Mouse (Mus musculus): Measurements from ENCODE around the gene Sfxn5.

The Sfxn5 gene

DNA sequence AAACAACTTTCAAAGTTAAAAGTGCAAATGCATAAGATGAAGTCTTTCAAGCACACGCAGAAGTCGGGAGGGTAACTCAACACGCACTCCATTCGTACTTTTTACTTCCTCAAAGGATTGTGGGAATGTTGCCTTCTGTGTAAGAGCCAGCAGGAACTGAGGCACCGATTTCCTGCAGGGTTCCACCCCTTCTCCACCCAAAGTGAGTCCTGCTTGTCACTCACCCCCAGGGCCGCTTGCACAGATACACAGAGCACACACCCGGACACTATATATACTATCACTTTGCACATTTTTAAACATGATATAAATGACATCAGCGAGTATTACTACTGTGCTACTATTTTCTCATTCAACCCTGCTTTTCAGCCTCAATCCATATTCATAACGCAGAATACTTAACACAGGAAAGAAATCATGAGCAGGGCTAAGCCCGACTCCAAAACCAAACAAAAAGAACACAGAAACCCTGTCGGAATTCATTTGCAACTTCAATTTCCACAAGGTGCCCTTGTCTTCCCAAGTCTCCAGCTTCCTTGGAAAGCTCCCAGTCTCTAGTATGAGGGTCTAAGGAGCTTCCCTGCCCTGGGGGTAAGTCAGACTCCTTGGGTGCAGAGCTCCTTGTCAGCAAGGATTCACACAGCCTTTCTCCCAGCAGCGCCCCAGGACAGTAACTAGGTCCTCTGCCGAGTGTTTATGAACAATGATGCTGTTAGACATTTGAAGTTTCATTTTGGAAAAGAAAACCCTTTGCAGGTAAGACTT lies 46.8 kb downstream of the Sfxn5 start:
- DNase-seq, result no peak

DNA sequence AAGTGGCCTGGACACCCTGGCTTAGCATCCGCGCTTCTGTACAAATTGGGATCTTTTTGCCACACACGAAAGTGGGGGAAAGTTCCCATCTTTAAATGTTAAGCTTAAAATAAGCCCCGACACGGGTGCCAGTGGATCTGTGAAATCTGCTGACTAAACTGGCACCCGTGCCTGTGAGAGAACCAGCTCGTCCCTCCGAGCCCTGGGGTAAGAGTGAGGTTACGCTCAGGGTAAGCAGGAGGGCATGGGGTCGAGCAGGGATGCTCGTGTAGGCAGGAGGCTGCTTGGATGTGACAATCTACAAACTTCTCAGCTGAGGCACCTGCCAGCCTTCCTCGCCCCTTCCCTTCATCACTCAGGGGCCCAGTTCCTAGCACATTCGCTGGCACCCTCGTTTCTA lies 52.4 kb downstream of the Sfxn5 start:
- DNase-seq, result no peak

DNA sequence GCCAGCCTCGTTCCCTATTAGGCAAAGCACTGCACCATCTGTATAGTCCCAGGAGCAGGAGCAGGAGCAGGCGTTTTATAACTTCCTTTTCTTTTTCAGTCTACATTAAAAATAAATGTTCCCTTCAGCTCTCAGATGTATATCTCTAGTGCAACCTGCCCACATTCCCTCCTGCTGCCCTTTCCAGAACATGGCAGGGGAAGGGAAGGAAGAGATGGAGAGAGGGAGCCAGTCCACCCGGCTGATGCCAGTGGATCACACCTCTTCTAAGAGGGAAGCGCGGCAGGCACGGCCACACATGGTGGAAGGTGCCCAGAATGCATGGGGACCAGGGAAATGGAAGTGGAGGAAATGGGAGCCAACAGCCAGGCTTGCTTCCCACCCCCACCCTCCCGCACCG lies 56.7 kb downstream of the Sfxn5 start:
- DNase-seq, result no peak

DNA sequence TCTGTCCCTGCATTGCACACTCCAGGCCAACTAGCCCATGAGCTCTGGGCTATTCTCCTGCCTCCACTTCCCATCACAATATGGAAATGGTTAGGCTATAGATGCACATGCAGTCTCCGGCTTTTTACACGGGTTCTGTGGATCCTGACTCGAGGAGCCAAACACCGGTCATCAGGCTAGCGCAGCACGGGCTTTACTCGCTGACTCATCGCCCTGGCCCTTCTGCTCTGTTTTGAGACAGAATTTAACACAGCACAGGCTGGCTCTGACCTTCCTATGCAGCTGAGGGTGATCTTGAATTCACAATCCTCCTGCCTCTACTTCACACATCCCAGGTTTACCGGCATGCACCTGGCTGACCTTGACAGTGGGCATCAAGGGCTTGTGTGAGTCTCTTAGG lies 60.8 kb downstream of the Sfxn5 start:
- no peak for DNase-seq

DNA sequence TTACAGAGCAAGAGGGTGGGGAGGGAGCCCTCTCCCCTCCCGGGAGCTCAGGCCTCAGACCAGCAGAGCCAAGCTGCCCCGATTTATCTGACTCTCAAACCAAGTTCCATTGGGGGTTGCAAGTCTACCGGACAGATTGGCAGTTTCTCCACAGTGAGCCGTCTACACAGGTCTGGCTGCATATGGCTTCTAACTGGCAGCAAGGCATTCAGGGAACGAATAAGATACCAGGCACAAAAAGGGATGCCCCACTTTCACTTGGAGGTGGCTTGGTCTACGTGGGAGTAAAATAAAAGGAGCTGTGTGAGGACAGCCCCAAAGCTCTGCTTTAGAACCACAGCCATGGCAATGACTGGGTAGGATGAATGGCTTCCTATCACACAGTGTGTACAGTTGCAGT lies 67.2 kb downstream of the Sfxn5 start:
- no peak for DNase-seq

DNA sequence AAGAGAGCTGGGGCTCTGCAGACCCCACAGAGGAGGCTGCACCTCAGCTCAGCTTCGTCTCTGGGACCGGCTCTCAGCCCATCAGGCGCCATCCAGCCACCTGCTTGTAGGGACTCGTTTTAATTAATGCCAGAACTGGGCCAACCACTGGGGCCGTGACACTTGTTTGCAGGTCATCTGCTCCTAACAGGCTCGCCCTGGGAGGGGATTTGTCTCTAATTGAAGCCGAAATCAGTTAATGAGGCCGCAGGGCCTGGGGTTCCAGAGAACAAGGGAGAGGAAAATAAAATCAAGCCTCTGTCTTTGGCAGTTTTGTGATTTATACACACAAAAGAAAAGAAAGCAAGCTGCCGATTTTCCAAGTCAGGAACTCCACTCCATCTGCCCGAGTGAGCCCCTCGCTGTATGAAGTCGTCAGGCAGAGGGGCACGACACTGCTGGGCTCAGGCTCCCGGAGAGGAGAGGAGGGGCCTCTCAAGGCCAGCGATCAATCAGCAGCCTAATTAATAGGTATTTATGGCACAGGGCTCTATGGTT lies 68.2 kb downstream of the Sfxn5 start:
- no peak for DNase-seq

DNA sequence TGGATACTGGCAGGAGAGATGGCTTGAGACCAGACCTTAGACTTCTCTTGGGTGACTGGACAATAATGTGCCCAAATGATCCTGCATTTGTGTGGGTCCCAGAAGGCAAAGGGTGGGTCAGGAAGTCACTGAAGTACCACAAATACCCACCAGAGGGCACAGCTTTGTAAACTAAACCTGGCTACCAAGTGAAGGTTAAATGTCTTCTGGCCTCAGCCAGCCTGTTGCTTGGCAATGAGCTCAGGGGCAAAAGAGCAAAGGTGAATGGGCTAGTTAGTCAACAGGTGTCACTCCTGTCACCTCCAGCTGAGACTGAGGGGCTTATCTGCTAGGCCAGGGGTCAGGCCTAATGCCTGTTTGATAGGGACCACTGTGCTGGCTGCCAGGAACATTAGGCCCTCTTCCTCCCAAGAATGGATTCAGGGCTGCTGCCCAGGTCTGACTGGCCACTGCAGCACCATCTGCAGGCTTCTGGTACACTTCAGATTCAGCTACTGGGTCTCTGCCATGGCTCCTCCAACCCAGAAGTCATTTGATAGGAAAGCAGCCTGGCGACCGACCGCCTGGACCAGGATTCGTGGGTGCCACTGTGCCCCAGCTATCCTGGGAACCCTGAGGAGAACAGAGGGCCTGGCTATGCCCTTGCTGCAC lies 70.2 kb downstream of the Sfxn5 start:
- peak; percentile 75 for DNase-seq

DNA sequence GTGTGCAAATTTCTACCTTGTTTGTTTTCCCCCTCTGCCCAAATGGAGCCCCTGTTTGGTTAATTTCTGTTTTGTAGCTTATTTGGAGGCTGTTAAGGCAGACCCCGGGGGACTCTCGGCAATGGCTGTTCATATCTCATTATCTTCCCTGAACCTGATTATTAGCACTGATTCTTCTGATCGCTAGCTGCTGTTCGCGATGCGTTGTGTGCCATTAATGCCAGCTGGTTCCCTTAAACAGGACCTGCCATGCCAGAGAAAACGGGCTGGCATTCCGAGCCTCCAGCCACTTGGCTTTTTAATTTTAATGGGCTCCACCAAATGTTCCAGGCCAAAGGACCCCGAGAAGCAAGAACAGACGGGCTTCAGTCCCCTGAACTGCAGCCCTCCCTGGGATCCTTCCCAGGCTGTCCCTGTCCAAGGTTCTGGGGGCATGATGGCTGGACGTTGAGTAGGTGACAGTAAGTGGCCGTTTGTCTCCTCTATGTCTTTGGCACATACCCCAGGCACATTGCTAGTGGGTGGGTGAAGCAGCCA lies 74.1 kb downstream of the Sfxn5 start:
- DNase-seq, result no peak

DNA sequence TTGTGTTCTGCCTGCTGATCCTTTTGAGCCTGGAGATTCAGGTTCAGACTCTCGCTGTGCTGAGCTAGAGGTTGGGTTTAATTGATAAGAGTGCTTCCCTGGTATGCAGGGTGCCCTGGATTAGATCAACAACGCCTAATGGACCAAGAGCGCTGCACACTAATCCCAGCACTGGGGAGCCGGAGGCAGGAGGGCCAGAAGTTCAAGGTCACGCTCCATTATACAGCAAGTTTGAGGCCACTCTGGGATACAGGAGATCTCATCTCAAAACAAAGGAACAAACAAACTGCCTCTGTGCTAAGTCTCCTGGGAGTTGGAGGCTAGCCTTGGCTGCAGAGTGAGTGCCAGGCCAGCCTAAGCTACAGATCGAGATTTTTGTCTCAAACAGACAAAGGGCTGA lies 77.6 kb downstream of the Sfxn5 start:
- DNase-seq, result no peak

DNA sequence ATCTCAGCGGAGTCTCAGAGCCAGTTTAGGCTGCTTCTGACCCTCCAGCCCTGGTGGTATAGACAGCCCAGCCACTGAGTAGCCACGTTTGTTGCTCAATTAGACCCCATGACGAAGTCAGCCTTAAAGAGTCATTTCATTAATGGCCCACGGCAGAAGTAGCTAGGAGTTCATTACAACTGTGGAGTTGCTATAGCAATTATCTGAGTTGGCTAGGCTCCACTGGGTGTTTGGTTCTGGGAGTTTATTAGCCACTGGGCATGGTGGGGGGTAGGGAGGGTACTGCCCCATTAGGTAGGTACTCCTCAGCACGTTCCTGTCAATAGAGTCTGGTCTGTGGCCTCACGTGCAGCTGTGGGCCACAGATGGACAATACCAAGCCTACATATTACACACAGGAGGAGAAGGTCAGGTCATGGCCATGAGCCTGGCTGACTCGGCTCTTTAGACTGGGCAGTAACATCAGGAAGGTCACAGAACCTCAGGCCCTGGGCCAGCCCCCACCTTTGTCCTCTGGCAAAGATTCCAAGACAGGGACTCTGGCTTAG lies 79.2 kb downstream of the Sfxn5 start:
- DNase-seq, result peak; percentile 75

DNA sequence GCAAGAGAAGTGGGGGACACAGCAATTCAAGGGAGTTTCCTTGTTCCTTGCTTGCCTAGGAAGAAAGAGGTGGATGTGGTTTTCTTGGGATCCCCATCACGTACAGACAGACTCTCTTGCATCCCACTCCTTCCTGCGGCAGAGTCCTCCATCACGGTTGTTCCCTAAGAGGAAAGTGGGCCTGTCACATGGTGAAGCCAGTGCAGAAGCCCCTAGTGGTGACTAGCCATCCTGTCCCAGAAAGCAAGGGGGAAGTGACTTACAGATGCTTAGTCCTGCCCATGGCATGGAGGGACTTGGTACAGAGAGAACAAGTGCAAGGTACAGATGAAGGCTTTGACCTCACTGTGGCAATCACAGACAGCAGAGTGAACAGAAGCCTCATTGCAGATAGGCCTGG lies 79.9 kb downstream of the Sfxn5 start:
- no peak for DNase-seq

DNA sequence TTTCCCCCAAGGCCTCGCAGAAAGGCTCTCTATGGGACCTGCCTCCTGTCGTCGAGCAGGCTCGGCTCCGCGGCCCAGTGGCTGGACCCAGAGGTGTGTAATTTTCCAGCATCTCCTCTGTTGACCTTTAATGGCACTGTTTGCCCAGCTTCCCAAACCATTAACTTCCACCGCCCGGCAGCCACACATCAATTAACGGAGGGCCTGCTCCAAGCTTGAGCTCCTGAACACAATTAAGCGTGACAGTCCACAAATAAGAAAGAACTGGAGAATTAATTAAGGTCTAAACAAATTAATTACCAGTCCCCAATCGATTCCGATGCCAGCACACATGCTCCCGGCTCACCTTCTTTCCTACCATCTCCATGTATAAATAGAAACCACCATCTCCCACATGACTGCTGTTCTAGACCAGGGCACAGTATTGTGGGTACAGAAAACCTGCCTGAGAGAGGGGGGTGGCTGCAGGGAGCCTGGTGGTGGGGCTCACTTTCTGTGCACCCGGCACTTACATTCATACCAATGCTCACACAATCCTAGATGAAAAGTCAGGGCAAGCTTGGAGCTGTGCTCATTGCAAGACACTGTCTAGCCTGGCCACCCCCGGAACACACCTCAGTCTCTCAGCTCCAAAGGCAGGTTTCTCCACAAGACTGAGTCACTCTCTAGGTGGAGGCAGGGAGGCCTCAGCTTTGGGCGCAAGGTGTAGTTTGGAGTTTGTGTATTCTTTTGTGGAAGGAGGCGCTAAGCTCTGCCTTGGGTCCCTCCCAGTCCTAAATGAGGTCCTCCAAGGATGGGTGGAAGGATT lies 80.8 kb downstream of the Sfxn5 start:
- peak; percentile 66 for DNase-seq

DNA sequence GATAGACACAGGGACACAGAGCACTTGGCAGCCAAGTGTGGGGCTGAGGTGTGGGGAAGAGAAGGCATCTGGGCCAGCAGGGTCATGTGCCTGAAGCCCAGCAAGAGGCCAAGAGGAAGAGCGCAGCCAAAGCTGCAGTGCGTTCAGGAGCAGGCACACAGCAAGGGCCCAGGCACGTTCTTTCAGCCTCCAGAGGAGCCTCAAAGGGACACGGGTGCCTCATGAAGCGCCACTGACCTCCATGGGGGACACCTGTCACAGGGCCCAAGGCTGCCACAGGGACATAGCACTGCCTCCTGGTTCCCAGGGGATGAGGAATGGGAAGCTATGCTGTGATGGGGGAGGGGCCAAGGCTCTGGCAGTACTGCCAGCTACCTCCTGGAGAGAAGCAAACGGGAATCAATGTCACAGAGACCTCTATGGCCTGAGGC lies 82.4 kb downstream of the Sfxn5 start:
- peak; percentile 61 for DNase-seq

DNA sequence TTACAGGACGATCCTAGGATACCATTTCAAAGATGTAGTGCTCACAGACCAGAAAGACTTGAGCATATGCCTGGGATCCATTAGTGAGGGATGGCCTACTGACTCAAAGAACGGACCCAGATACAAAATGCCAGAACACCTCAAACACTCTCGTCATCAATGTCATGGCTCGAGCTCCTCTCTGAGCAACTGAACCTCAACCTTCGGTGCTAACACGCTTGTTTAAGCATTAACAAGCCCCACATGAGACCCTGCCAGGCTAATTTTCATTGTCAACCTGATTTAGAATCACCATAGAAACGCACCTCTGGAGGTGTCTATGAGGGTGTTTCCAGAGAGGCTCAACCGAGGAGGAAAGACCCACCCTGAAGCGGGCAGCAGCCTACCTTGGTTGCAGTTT lies 83.4 kb downstream of the Sfxn5 start:
- DNase-seq, result no peak

DNA sequence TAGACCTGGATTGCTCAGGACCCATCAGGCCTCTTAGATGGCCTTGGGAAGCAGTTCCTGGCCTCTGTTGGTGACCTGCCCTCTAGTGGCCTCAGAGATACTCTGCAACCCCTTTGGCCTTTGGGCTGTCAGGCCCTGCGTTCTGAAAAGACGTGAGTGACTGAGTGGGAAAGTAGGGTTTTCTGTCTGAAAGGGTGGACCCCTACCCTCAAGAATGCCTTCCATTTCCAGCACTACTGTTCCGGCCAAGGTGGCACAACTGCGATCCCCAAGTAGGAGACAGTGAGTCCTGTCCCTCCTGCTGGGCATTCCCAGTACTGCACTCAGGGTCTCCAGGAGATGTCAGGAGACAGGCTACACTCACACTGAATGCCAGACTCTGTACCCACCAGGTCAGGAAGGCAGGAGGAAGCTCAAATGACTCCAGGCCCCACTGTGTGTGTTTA lies 94.2 kb downstream of the Sfxn5 start:
- peak; percentile 85 for DNase-seq

DNA sequence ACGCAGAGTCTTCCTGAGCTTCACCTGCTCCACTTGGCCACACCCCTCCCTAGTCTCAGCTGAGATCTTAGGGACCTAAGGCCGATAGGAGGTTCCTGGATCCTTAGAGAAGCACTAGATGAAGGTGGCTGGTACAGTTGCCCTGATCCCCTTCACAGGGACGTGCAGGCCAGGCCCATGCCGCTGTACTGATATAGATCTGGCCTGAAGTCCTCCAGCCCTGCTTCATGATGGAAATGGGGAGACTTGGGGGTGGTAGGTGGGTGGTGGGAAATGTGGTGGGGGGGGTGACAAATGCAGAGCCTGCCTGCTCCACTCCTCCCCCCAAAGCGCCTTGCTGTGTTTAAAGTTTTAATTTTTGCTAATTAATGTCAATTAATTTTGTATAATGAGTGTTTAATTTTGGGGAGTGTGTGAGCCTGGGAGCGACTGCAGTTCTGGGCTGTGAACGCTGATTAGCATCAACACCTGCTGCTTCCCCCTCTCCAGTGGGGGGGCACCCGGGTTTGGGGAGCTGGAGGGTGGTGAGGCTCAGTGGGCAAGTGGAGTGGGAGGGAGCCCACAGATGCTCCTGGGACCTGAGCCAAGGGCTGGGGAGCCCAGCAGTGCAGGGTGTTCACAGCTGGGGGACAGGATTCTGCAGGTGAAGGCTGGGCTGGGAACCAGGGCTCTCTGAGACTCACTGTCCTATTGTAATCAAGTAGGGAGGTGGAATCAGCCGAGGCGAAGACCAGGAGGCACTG lies 95.5 kb downstream of the Sfxn5 start:
- no peak for DNase-seq

DNA sequence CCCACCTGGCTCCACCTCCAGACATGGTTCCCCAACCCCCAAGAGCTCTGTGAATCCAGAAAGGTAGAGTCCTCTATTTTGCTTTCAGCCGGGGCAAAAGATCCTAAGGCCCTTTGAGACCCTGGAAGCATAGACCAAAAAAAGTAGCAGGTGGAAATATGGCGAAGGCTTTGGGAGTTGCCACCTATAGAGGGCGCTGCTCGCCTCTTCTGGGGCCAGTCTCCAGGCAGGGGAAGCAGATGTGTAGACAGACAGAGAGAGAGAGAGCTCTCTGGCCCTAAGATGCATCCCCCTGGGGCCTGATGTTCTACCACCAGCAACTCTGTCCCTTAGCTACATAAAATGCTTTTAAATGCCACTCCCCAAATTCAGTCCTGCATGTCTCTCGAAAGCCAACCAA lies 96.2 kb downstream of the Sfxn5 start:
- DNase-seq, result no peak

DNA sequence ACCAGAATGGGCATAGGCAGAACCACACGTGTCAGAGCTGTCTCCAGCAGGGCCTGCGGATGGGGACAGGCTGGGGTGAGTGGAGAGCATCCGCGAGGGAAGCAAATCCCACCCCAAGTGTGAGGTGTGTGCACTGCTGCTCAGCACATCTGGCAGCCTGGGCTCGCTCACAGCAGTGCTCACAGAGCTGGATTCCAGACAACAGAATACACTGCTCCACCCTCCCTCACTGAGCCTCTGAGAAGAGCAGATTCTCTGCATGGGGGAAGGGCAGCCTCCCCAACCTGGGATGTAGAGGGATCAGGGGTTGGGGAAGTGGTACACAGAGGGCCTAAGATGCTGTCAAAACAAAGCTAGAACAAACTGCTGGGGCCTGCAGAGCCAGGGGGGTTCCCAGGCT lies 98.4 kb downstream of the Sfxn5 start:
- DNase-seq, result no peak

DNA sequence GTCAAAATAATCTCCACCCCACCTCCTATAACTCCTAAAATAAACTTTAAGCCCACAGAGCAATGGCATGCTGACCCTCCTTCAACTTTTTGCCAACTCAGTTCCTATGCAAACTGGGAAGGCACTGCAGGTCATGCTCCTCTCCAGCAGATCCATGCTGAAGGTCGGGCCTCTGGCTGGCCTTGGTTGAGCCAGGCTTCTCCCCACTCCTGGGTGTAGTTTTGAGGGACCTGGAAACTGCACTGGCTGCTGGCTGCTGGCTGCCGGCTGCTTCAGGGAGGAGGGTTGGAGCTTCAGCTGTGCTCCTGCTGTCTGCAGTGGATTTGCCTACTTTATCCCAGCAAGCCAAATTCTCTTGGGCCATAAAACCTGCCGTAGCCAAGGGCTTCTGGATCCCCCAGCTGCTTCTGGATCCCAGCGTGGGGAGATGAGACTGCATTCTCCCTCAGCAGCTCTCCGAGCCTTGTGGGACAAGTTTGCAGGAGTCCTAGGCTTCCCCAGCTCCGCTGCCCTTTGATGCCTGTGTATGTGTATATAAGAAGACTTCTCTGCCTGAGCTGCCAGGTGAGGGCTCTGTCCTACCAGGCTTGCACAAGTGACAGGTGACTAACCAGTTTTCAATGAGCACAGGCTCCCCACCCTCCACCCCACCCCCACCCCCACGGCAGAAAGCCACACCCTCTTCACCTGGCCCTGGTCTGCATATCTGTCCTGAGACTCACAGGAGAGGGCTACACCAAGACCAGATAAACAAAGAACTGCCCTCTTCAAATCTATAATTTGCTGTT lies 100.2 kb downstream of the Sfxn5 start:
- DNase-seq, result no peak

DNA sequence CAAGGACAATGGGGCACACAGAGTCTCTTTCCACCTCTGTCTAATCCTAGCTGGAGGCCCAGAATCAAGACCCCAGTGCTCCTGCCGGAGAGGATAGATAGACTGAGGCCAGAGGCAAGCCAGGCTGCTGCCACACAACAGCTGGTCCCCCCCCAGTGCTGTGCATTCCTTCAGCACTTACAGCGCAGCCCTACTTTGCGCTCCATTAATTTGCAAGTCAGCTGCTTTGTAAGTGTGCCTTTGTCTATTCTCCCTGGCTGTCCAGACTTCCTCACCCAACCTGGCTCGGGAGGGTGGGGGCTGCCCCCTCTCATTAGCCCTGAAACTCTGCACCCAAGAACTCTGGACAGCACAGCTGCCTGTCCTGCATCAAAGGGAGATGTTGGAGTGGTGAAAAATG lies 101.2 kb downstream of the Sfxn5 start:
- no peak for DNase-seq

DNA sequence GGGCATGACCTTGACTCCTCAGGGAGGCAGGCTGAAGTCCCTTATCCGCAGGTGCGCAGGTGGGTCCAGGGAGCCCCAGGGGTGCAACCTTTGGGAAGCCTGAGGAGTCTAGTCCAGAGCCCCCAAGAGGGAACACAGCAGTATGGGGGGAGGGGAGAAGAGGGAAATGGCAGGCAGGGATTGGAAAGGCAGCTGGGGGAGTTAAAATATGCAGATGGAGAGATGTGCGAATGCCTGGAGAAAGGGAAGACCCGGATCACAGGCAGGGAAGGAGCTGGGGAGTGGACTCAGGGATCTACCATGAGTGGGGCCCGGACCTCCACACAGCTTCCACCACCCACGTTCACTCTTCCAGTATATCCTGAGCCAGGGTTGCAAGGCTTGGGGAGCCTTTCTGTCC lies 101.8 kb downstream of the Sfxn5 start:
- DNase-seq, result no peak
